In the genomic region with DNA sequence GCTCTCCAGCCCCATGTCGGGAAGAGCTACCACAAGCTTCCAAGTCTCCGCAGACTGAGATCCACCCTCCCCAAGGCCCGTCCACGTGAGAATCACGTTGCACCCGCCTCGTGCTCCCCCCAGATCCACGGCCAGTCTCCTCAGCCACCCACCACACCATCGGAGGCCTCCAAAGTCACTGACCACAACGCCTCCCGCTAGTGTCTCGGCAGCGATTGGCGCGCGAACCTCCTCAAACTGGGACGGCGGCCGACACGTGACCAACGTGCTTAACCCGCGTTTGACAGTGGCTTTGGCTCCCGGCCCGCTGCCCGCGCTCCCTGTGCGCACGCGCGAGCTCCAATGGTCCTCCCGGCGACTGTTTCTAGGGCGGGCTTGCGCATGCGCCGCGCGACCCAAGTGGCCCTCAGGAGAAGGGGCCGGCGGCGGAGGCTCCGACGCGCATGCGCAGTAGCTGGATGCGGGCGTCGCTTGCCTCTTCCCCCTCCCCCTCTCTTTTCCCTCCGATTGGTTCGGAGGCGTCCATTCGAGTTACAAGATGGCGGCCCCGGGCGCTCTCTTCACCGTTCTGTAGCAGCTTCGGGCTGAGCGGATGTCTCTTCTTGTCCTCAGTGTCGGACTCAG, we compare ENCODE assay signal across 1 mouse cellular context.
A peak's percentile ranks its signal among the peaks of the same experiment; 100 is the strongest.
TF ChIP-seq lines count a peak whose summit lies in the region.

A gene (plus strand): TSS at position 528 of the 624 bp plus-strand sequence.

TF ChIP-seq in myocyte, 11 proteins besides CTCF, POLR2A, EP300 and RAD21 (continued from another document):
- TF ChIP-seq TCF3 (IDR thresholded peaks at IDR 0.05; ENCODE audit: insufficient read length, low read depth) (no peak), CEBPB (IDR thresholded peaks at IDR 0.05; ENCODE audit: insufficient read depth, poor library complexity, severe bottlenecking) (no peak), MYOG (IDR thresholded peaks at IDR 0.05; ENCODE audit: control insufficient read depth in 1 of 3, insufficient read depth in 1 of 3, insufficient read length in 2 of 3, low read depth in 2 of 3) (peak in 1 of 3 experiments; percentile 25), MAX (IDR thresholded peaks at IDR 0.05; ENCODE audit: low read depth) (peak; percentile 66)
